ENCODE assay signal across 8 mouse cellular contexts in genomic region chr19:46478826-46479225, GRCm38 (mm10). TPM values are rescaled to one million over a fixed set of nuclear protein-coding genes. Genes with fewer than 3 reads are reported as not detected.
DNase-seq lines count a peak whose midpoint lies in the region; ATAC-seq and TF ChIP-seq lines count a peak whose summit lies in the region.

No protein-coding gene starts in this region.

- peaks cover 59% of the 10 kb centered on the region for H3K36me3 ChIP-seq in forebrain, embryonic 12.5 days (replicated peaks)
- peaks cover 63% of the 10 kb centered on the region for H3K36me3 ChIP-seq in forebrain, embryonic 13.5 days (ENCODE audit: poor library complexity, severe bottlenecking)
- H3K36me3 ChIP-seq in heart, embryonic 13.5 days = peaks cover 44% of the 10 kb centered on the region

- H3K27ac ChIP-seq in forebrain, embryonic 12.5 days = peak overlapping the region; percentile 14; the same call in 1 of the 2 replicates
- no peak overlapping the region for H3K27ac ChIP-seq in forebrain, embryonic 13.5 days
- peak overlapping the region; percentile 85 for H3K27ac ChIP-seq in bone marrow macrophage, adult 2 months (ENCODE audit: insufficient read depth, low read depth, low read length)
- H3K27ac ChIP-seq in heart, embryonic 13.5 days (replicated peaks) = peak overlapping the region; percentile 86

- H3K9ac ChIP-seq in forebrain, embryonic 12.5 days = no peak overlapping the region
- H3K9ac ChIP-seq in forebrain, embryonic 13.5 days = no peak overlapping the region
- peak overlapping the region; percentile 54 for H3K9ac ChIP-seq in heart, embryonic 13.5 days

- no peak for TF ChIP-seq CTCF in bone marrow macrophage, adult 2 months (IDR thresholded peaks at IDR 0.05; ENCODE audit: low read depth, low read length)

- H3K4me3 ChIP-seq in forebrain, embryonic 12.5 days (replicated peaks) = no peak overlapping the region
- no peak overlapping the region for H3K4me3 ChIP-seq in forebrain, embryonic 13.5 days
- peak overlapping the region; percentile 6; the same call in 1 of the 2 replicates for H3K4me3 ChIP-seq in bone marrow macrophage, adult 2 months (ENCODE audit: insufficient read depth, low read length)
- no peak overlapping the region for H3K4me3 ChIP-seq in heart, embryonic 13.5 days

- no peaks in the 10 kb centered on the region for H3K9me3 ChIP-seq in forebrain, embryonic 12.5 days
- no peaks in the 10 kb centered on the region for H3K9me3 ChIP-seq in forebrain, embryonic 13.5 days (replicated peaks)
- H3K9me3 ChIP-seq in heart, embryonic 13.5 days = no peaks in the 10 kb centered on the region

- H3K27me3 ChIP-seq in forebrain, embryonic 12.5 days = no peaks in the 10 kb centered on the region
- no peaks in the 10 kb centered on the region for H3K27me3 ChIP-seq in forebrain, embryonic 13.5 days
- no peaks in the 10 kb centered on the region for H3K27me3 ChIP-seq in heart, embryonic 13.5 days (replicated peaks)

- ATAC-seq in forebrain, embryonic 12.5 days (ENCODE audit: low FRiP score) = no peak
- no peak for ATAC-seq in forebrain, embryonic 13.5 days
- ATAC-seq in heart, embryonic 13.5 days (ENCODE audit: extremely low read depth, insufficient number of reproducible peaks, low FRiP score, low TSS enrichment) = no peak
- ATAC-seq in monocyte, adult 5-6 weeks (replicated peaks; ENCODE audit: insufficient number of reproducible peaks, low FRiP score, low TSS enrichment, poor library complexity, severe bottlenecking) = peak; percentile 57; the same call in 1 of the 2 replicates
- no peak for ATAC-seq in granulocyte monocyte progenitor cell, adult 5-6 weeks (replicated peaks; ENCODE audit: poor library complexity, severe bottlenecking)

- WGBS in forebrain, embryonic 12.5 days = 84% methylated on average over 5 of the region's 5 CpGs
- 88% methylated on average over 5 of the region's 5 CpGs for WGBS in forebrain, embryonic 13.5 days
- 7% methylated on average over 5 of the region's 5 CpGs for WGBS in heart, embryonic 13.5 days

- peak; percentile 77 to 85 for DNase-seq in kidney, postnatal 25 days
- DNase-seq in testis, postnatal 10 days (ENCODE audit: low spot score) = no peak

- H3K4me1 ChIP-seq in forebrain, embryonic 12.5 days = peaks cover 48% of the 10 kb centered on the region
- H3K4me1 ChIP-seq in forebrain, embryonic 13.5 days = peaks cover 20% of the 10 kb centered on the region
- H3K4me1 ChIP-seq in bone marrow macrophage, adult 2 months (ENCODE audit: control insufficient read depth, insufficient read depth, low read length) = peaks cover 61% of the 10 kb centered on the region
- H3K4me1 ChIP-seq in heart, embryonic 13.5 days = peaks cover 70% of the 10 kb centered on the region

- no peak overlapping the region for H3K4me2 ChIP-seq in forebrain, embryonic 12.5 days
- no peak overlapping the region for H3K4me2 ChIP-seq in forebrain, embryonic 13.5 days
- H3K4me2 ChIP-seq in heart, embryonic 13.5 days = peak overlapping the region; percentile 32; the same call in 1 of the 2 replicates

- no peak for TF ChIP-seq POLR2A in bone marrow macrophage, adult 2 months (IDR thresholded peaks at IDR 0.05; ENCODE audit: borderline replicate concordance, low read depth, low read length)

RNA-seq across cellular contexts. Expression of gene Trim8, which starts 22.7 kb away (rescaled TPM):
- polyA plus RNA-seq in forebrain, embryonic 12.5 days (2016; fragmentation: Nextera tagmentation; extraction: Ambion mirVana) = 33.9 and 35.1 TPM in 2 replicates
- 22.5 and 22.6 TPM in 2 replicates for polyA plus RNA-seq in forebrain, embryonic 13.5 days (2015; fragmentation: Nextera tagmentation; extraction: Ambion mirVana)
- polyA plus RNA-seq in bone marrow macrophage, adult 2 months (2012; ENCODE audit: insufficient read depth, insufficient read length, missing spikeins) = 66.3 and 69.0 TPM in 2 replicates
- 13.2 and 13.9 TPM in 2 replicates for polyA plus RNA-seq in heart, embryonic 13.5 days (2015; fragmentation: Nextera tagmentation; extraction: Ambion mirVana)
- total RNA-seq in monocyte, adult 5-6 weeks (2017) = 35.4 to 50.0 TPM (median 39.9 TPM) in 3 replicates
- 10.9 and 13.9 TPM in 2 replicates for total RNA-seq in granulocyte monocyte progenitor cell, adult 5-6 weeks (2014; fragmentation: Nextera tagmentation)
- 12.2 and 13.6 TPM in 2 replicates for total RNA-seq in granulocyte monocyte progenitor cell, adult 5-6 weeks (2017)
